12 mouse cellular contexts compared by ENCODE assay signal in genomic region chr10:22036256-22036655, GRCm38 (mm10). TPM values are rescaled to one million over a fixed set of nuclear protein-coding genes. Genes with fewer than 3 reads are reported as not detected.
A peak's percentile ranks its signal among the peaks of the same experiment; 100 is the strongest.
DNase-seq lines count a peak whose midpoint lies in the region; ATAC-seq lines count a peak whose summit lies in the region.
"Not testable (repeated sequence)": the region's sequence is repeated elsewhere in the genome, so short reads cannot be mapped to it uniquely, and the experiment has no call there.
"Had no signal": no experiment of that assay in that cellular context is flagged by ENCODE, and none has a peak within 500 bp of the region (broad histone marks: within the 10 kb centered on the region; RNA-seq: fewer than 3 reads in every experiment).

No protein-coding gene starts in this region.

- ATAC-seq in granulocyte monocyte progenitor cell, adult 5-6 weeks (replicated peaks; ENCODE audit: poor library complexity, severe bottlenecking) = peak; percentile 53; the same call in 1 of the 2 replicates

- 7% methylated on average over 3 of the region's 3 CpGs for WGBS in midbrain, embryonic 10.5 days

- not testable (repeated sequence) for H3K9me3 ChIP-seq in midbrain, embryonic 10.5 days (replicated peaks)

- H3K4me3 ChIP-seq in midbrain, embryonic 10.5 days = not testable (repeated sequence)

- H3K27me3 ChIP-seq in midbrain, embryonic 10.5 days (ENCODE audit: low read depth, poor library complexity, severe bottlenecking) = not testable (repeated sequence)

- not testable (repeated sequence) for H3K36me3 ChIP-seq in midbrain, embryonic 10.5 days

- peak; percentile 75 for DNase-seq in adrenal gland, postnatal 10 days
- DNase-seq in embryo, embryonic 10.5 days (ENCODE audit: low spot score) = peak; percentile 73
- DNase-seq in kidney, adult 8-10 months = peak; percentile 41 to 76
- peak; percentile 25 to 44 for DNase-seq in left cerebral cortex, postnatal 14 days (ENCODE audit: low spot score in 2 of 2)
- DNase-seq in midbrain, embryonic 10.5 days (ENCODE audit: low spot score) = peak; percentile 56
- peak; percentile 18 to 30 for DNase-seq in spleen, postnatal 36 days (ENCODE audit: low spot score in 2 of 2)

- intact Hi-C loops in left cerebral cortex, postnatal 14 days (cut with DNase I) = loop anchor here (5.0 kb wide), 2 partner anchors 126 to 446 kb away; no protein-coding TSS in a partner anchor

- H3K4me1 ChIP-seq in midbrain, embryonic 10.5 days = not testable (repeated sequence)

- not testable (repeated sequence) for H3K27ac ChIP-seq in midbrain, embryonic 10.5 days (replicated peaks)

RNA-seq across cellular contexts. Expression of gene 4930444G20Rik, which starts 31.6 kb away (rescaled TPM):
- total RNA-seq in adrenal gland, postnatal 10 days (2021) = not detected
- total RNA-seq in granulocyte monocyte progenitor cell, adult 5-6 weeks (2014; fragmentation: Nextera tagmentation) = not detected in 2 replicates
- not detected in 2 replicates for total RNA-seq in granulocyte monocyte progenitor cell, adult 5-6 weeks (2017)
- not detected for total RNA-seq in left cerebral cortex, postnatal 14 days (2021)
- polyA plus RNA-seq in midbrain, embryonic 10.5 days (2016; fragmentation: Nextera tagmentation; extraction: Ambion mirVana) = not detected in 2 replicates
- total RNA-seq: left cerebral cortex, postnatal 10 days had no signal
- polyA plus RNA-seq: activated CD4-positive, CD25-positive, alpha-beta regulatory T cell, adult 4 months; erythroblast, embryonic 14.5 days; heart, embryonic 14.5 days; midbrain, embryonic 15.5 days had no signal

Comparison
In these comparisons a context has a peak if more than half of its experiments do, and no peak if none do; other contexts are left out.
1. DNase-seq: peak in every context shown above with its lines; median percentile 75 in adrenal gland, postnatal 10 days; 73 in embryo, embryonic 10.5 days; 58 in kidney, adult 8-10 months; 56 in midbrain, embryonic 10.5 days; 34 in left cerebral cortex, postnatal 14 days; 24 in spleen, postnatal 36 days.